Mouse (Mus musculus): ENCODE results near the gene Zdhhc18. TPM values are rescaled to one million over a fixed set of nuclear protein-coding genes. Genes with fewer than 3 reads are reported as not detected.
"Not testable (repeated sequence)": the region's sequence is repeated elsewhere in the genome, so short reads cannot be mapped to it uniquely, and the experiment has no call there.

Zdhhc18 gene
- polyA plus RNA-seq, 1 experiment from 2014 or later: 2.5 TPM

- peaks cover 20% of the 10 kb centered on the region for H3K4me1 ChIP-seq (ENCODE audit: control insufficient read depth, insufficient read depth, low read length)
- 45% methylated on average over 2 of the region's 2 CpGs for WGBS
- no peak for ATAC-seq
Measured at GRCm38 (mm10) chr4:133658729-133659128, 8.8 kb upstream of the Zdhhc18 start.

GRCm38 (mm10) chr4:133657829-133658458 lies 8.0 kb upstream of the Zdhhc18 start:
- H3K27me3 ChIP-seq (replicated peaks; ENCODE audit: control insufficient read depth, insufficient read depth, low read length): no peaks in the 10 kb centered on the region
- no peak overlapping the region for H3K27ac ChIP-seq (ENCODE audit: low read depth, low read length)
- peaks cover 20% of the 10 kb centered on the region for H3K4me1 ChIP-seq (ENCODE audit: control insufficient read depth, insufficient read depth, low read length)
- H3K4me2 ChIP-seq (ENCODE audit: low read length): no peak overlapping the region
- peaks cover 8% of the 10 kb centered on the region; the same call in 1 of the 2 replicates for H3K36me3 ChIP-seq (ENCODE audit: control insufficient read depth, insufficient read depth, low read length)
- WGBS: 56% methylated on average over 5 of the region's 5 CpGs
- no peak overlapping the region for H3K4me3 ChIP-seq (ENCODE audit: low read depth, low read length)
- no peak for ATAC-seq
- DNase-seq (ENCODE audit: low spot score): peak; percentile 54
- H3K9ac ChIP-seq (ENCODE audit: low read length): no peak overlapping the region
- H3K9me3 ChIP-seq (replicated peaks; ENCODE audit: control insufficient read depth, low read length): no peaks in the 10 kb centered on the region

More at GRCm38 (mm10) chr4:133658729-133659128, 8.8 kb upstream of the Zdhhc18 start:
- DNase-seq (ENCODE audit: low spot score): no peak
- Histone ChIP-seq H3K27me3 (replicated peaks; ENCODE audit: control insufficient read depth, insufficient read depth, low read length) (no peaks in the 10 kb centered on the region), H3K9me3 (replicated peaks; ENCODE audit: control insufficient read depth, low read length) (no peaks in the 10 kb centered on the region), H3K36me3 (ENCODE audit: control insufficient read depth, insufficient read depth, low read length) (peaks cover 8% of the 10 kb centered on the region; the same call in 1 of the 2 replicates), H3K9ac (ENCODE audit: low read length) (no peak overlapping the region), H3K27ac (ENCODE audit: low read depth, low read length) (no peak overlapping the region), H3K4me3 (ENCODE audit: low read depth, low read length) (no peak overlapping the region), H3K4me2 (ENCODE audit: low read length) (no peak overlapping the region)

GRCm38 (mm10) chr4:133656997-133657396 lies 7.0 kb upstream of the Zdhhc18 start:
- peaks cover 4% of the 10 kb centered on the region; the same call in 1 of the 2 replicates for H3K36me3 ChIP-seq (ENCODE audit: control insufficient read depth, insufficient read depth, low read length)
- no peak for DNase-seq (ENCODE audit: low spot score)
- 16% methylated on average over 4 of the region's 4 CpGs for WGBS
- no peak overlapping the region for H3K4me2 ChIP-seq (ENCODE audit: low read length)
- H3K27me3 ChIP-seq (replicated peaks; ENCODE audit: control insufficient read depth, insufficient read depth, low read length): no peaks in the 10 kb centered on the region
- H3K27ac ChIP-seq (ENCODE audit: low read depth, low read length): no peak overlapping the region
- H3K9me3 ChIP-seq (replicated peaks; ENCODE audit: control insufficient read depth, low read length): no peaks in the 10 kb centered on the region
- H3K9ac ChIP-seq (ENCODE audit: low read length): no peak overlapping the region
- peaks cover 20% of the 10 kb centered on the region for H3K4me1 ChIP-seq (ENCODE audit: control insufficient read depth, insufficient read depth, low read length)
- H3K4me3 ChIP-seq (ENCODE audit: low read depth, low read length): no peak overlapping the region
- ATAC-seq: no peak

GRCm38 (mm10) chr4:133656294-133656693 lies 6.3 kb upstream of the Zdhhc18 start:
- Histone ChIP-seq H3K27me3 (replicated peaks; ENCODE audit: control insufficient read depth, insufficient read depth, low read length) (no peaks in the 10 kb centered on the region), H3K4me2 (ENCODE audit: low read length) (no peak overlapping the region), H3K36me3 (ENCODE audit: control insufficient read depth, insufficient read depth, low read length) (peaks cover 1% of the 10 kb centered on the region; the same call in 1 of the 2 replicates), H3K9me3 (replicated peaks; ENCODE audit: control insufficient read depth, low read length) (no peaks in the 10 kb centered on the region), H3K27ac (ENCODE audit: low read depth, low read length) (no peak overlapping the region), H3K4me1 (ENCODE audit: control insufficient read depth, insufficient read depth, low read length) (peaks cover 18% of the 10 kb centered on the region), H3K9ac (ENCODE audit: low read length) (no peak overlapping the region), H3K4me3 (ENCODE audit: low read depth, low read length) (no peak overlapping the region)
- ATAC-seq (no peak), DNase-seq (ENCODE audit: low spot score) (no peak)
- WGBS: 55% methylated on average over 4 of the region's 4 CpGs

GRCm38 (mm10) chr4:133654070-133654469 lies 4.1 kb upstream of the Zdhhc18 start:
- ATAC-seq; H3K4me2 ChIP-seq (ENCODE audit: low read length); H3K9ac ChIP-seq (ENCODE audit: low read length); H3K4me1 ChIP-seq (ENCODE audit: control insufficient read depth, insufficient read depth, low read length); H3K27me3 ChIP-seq (replicated peaks; ENCODE audit: control insufficient read depth, insufficient read depth, low read length); H3K36me3 ChIP-seq (ENCODE audit: control insufficient read depth, insufficient read depth, low read length); DNase-seq (ENCODE audit: low spot score); H3K4me3 ChIP-seq (ENCODE audit: low read depth, low read length); H3K27ac ChIP-seq (ENCODE audit: low read depth, low read length); H3K9me3 ChIP-seq (replicated peaks; ENCODE audit: control insufficient read depth, low read length): not testable (repeated sequence)
- 97% methylated on average over 4 of the region's 5 CpGs for WGBS

GRCm38 (mm10) chr4:133652746-133653145 lies 2.8 kb upstream of the Zdhhc18 start:
- no peak overlapping the region for H3K9ac ChIP-seq (ENCODE audit: low read length)
- WGBS: 79% methylated on average over 10 of the region's 10 CpGs
- no peak overlapping the region for H3K4me2 ChIP-seq (ENCODE audit: low read length)
- no peak for ATAC-seq
- H3K4me1 ChIP-seq (ENCODE audit: control insufficient read depth, insufficient read depth, low read length): no peaks in the 10 kb centered on the region
- no peak for DNase-seq (ENCODE audit: low spot score)
- no peak overlapping the region for H3K4me3 ChIP-seq (ENCODE audit: low read depth, low read length)
- H3K9me3 ChIP-seq (replicated peaks; ENCODE audit: control insufficient read depth, low read length): no peaks in the 10 kb centered on the region
- no peaks in the 10 kb centered on the region for H3K27me3 ChIP-seq (replicated peaks; ENCODE audit: control insufficient read depth, insufficient read depth, low read length)
- H3K27ac ChIP-seq (ENCODE audit: low read depth, low read length): no peak overlapping the region
- no peaks in the 10 kb centered on the region for H3K36me3 ChIP-seq (ENCODE audit: control insufficient read depth, insufficient read depth, low read length)

GRCm38 (mm10) chr4:133651986-133652385 lies 2.0 kb upstream of the Zdhhc18 start:
- no peak for DNase-seq (ENCODE audit: low spot score)
- H3K4me2 ChIP-seq (ENCODE audit: low read length): no peak overlapping the region
- no peaks in the 10 kb centered on the region for H3K4me1 ChIP-seq (ENCODE audit: control insufficient read depth, insufficient read depth, low read length)
- H3K4me3 ChIP-seq (ENCODE audit: low read depth, low read length): no peak overlapping the region
- 62% methylated on average over 4 of the region's 4 CpGs for WGBS
- H3K27me3 ChIP-seq (replicated peaks; ENCODE audit: control insufficient read depth, insufficient read depth, low read length): no peaks in the 10 kb centered on the region
- H3K36me3 ChIP-seq (ENCODE audit: control insufficient read depth, insufficient read depth, low read length): no peaks in the 10 kb centered on the region
- H3K9ac ChIP-seq (ENCODE audit: low read length): no peak overlapping the region
- H3K9me3 ChIP-seq (replicated peaks; ENCODE audit: control insufficient read depth, low read length): no peaks in the 10 kb centered on the region
- ATAC-seq: no peak
- no peak overlapping the region for H3K27ac ChIP-seq (ENCODE audit: low read depth, low read length)

GRCm38 (mm10) chr4:133651445-133651844 lies 1.5 kb upstream of the Zdhhc18 start:
- no peaks in the 10 kb centered on the region for H3K36me3 ChIP-seq (ENCODE audit: control insufficient read depth, insufficient read depth, low read length)
- DNase-seq (ENCODE audit: low spot score): no peak
- no peak overlapping the region for H3K27ac ChIP-seq (ENCODE audit: low read depth, low read length)
- ATAC-seq: no peak
- H3K4me3 ChIP-seq (ENCODE audit: low read depth, low read length): no peak overlapping the region
- no peak overlapping the region for H3K9ac ChIP-seq (ENCODE audit: low read length)
- no peaks in the 10 kb centered on the region for H3K4me1 ChIP-seq (ENCODE audit: control insufficient read depth, insufficient read depth, low read length)
- no peaks in the 10 kb centered on the region for H3K27me3 ChIP-seq (replicated peaks; ENCODE audit: control insufficient read depth, insufficient read depth, low read length)
- 47% methylated on average over 10 of the region's 10 CpGs for whole genome bisulfite sequencing
- H3K4me2 ChIP-seq (ENCODE audit: low read length): no peak overlapping the region
- no peaks in the 10 kb centered on the region for H3K9me3 ChIP-seq (replicated peaks; ENCODE audit: control insufficient read depth, low read length)

- not testable (repeated sequence) for H3K36me3 ChIP-seq (ENCODE audit: control insufficient read depth, insufficient read depth, low read length); H3K4me1 ChIP-seq (ENCODE audit: control insufficient read depth, insufficient read depth, low read length); H3K9me3 ChIP-seq (replicated peaks; ENCODE audit: control insufficient read depth, low read length); H3K27ac ChIP-seq (ENCODE audit: low read depth, low read length); DNase-seq (ENCODE audit: low spot score); H3K9ac ChIP-seq (ENCODE audit: low read length); ATAC-seq; H3K27me3 ChIP-seq (replicated peaks; ENCODE audit: control insufficient read depth, insufficient read depth, low read length); H3K4me3 ChIP-seq (ENCODE audit: low read depth, low read length)
- peak overlapping the region; percentile 10; the same call in 1 of the 2 replicates for H3K4me2 ChIP-seq (ENCODE audit: low read length)
- 90% methylated on average over 5 of the region's 5 CpGs for WGBS
Measured at GRCm38 (mm10) chr4:133649464-133649863, 490 bp downstream of the Zdhhc18 start.
